Mouse (Mus musculus) forebrain, embryonic 14.5 days (tissue): ENCODE measurements around the gene Gm12355. TPM values are rescaled to one million over a fixed set of nuclear protein-coding genes. Genes with fewer than 3 reads are reported as not detected.
"Not testable (repeated sequence)": the region's sequence is repeated elsewhere in the genome, so short reads cannot be mapped to it uniquely, and the experiment has no call there.

Experiments used
- ATAC-seq: fragments of 200-750 bp; cut with Nextera tagmentation; 2 replicates; pipeline ENCODE4 v1.8.0; 2017; ENCODE audit warnings: mild to moderate bottlenecking, moderate library complexity
- DNase-seq: peaks from one replicate; pipeline ENCODE4 v3.0.0-alpha.2; 2015; ENCODE audit warnings: low spot score
- H3K27ac ChIP-seq: fragments of 300-500 bp; sonication (generic); 2 replicates; pipeline ENCODE4 v1.5.1; 2014; ENCODE audit warnings: low read depth, mild to moderate bottlenecking, control low read depth, low read length, moderate library complexity
- H3K27me3 ChIP-seq: fragments of 300-500 bp; sonication (generic); replicated peaks from 2 replicates; pipeline ENCODE4 v1.6.1; 2014; ENCODE audit warnings: low read length, control low read depth, mixed read lengths; ENCODE audit not compliant: control insufficient read depth, insufficient read depth
- H3K36me3 ChIP-seq: fragments of 300-500 bp; sonication (generic); 2 replicates; pipeline ENCODE4 v1.6.1; 2014; ENCODE audit warnings: low read length, control low read depth; ENCODE audit not compliant: control insufficient read depth, insufficient read depth
- H3K4me1 ChIP-seq: fragments of 300-500 bp; sonication (generic); 2 replicates; pipeline ENCODE4 v1.6.1; 2014; ENCODE audit warnings: antibody characterized with exemption, low read length, control low read depth; ENCODE audit not compliant: control insufficient read depth, insufficient read depth
- H3K4me2 ChIP-seq: fragments of 300-500 bp; sonication (generic); 2 replicates; pipeline ENCODE4 v1.6.1; 2014; ENCODE audit warnings: mild to moderate bottlenecking, control low read depth, low read length
- H3K4me3 ChIP-seq: fragments of 300-500 bp; sonication (generic); 2 replicates; pipeline ENCODE4 v1.5.1; 2014; ENCODE audit warnings: low read depth, low read length, control low read depth
- H3K9ac ChIP-seq: fragments of 300-500 bp; sonication (generic); 2 replicates; pipeline ENCODE4 v1.6.1; 2014; ENCODE audit warnings: mild to moderate bottlenecking, low read length, control low read depth, moderate library complexity
- H3K9me3 ChIP-seq: fragments of 300-500 bp; sonication (generic); replicated peaks from 2 replicates; pipeline ENCODE4 v1.6.1; 2016; ENCODE audit warnings: low read length, control low read depth, mixed read lengths; ENCODE audit not compliant: control insufficient read depth
- WGBS: fragments of 180-500 bp; shearing (Covaris S2); extraction: QIAGEN DNeasy Blood & Tissue Kit; methylation state at CpG from one replicate; pipeline ENCODE4 v1.1.7; 2014; 5-methylcytosine and 5-hydroxymethylcytosine counted together
- polyA plus RNA-seq: library from polyadenylated mRNA; unstranded; fragments of >200 nt; fragmentation: Nextera tagmentation; extraction: Ambion mirVana; gene quantifications from 2 replicates; pipeline ENCODE4 v1.2.1, GENCODE M21; 2014

Gene Gm12355
- polyA plus RNA-seq, 1 experiment from 2014 or later, result 1.3 TPM

- Histone ChIP-seq H3K27me3 (no peaks in the 10 kb centered on the region), H3K9ac (no peak within 1 kb of the TSS), H3K9me3 (no peaks in the 10 kb centered on the region), H3K27ac (no peak within 1 kb of the TSS), H3K4me1 (no peaks in the 10 kb centered on the region), H3K4me2 (no peak within 1 kb of the TSS), H3K4me3 (no peak within 1 kb of the TSS), H3K36me3 (no peaks in the 10 kb centered on the region)
- DNase-seq, result no peak
- WGBS, result 73% methylated on average over 2 of the region's 2 CpGs
- no peak for ATAC-seq
Observed at GRCm38 (mm10) chr11:98646459-98646858, 21.0 kb upstream of the Gm12355 start, which contains the start of gene Gsdma2. Gsdma2 (plus strand) TSS chr11:98646759.

- no peak overlapping the region for H3K27ac ChIP-seq
- ATAC-seq (no peak), DNase-seq (no peak)
- WGBS, result 85% methylated on average over 2 of the region's 2 CpGs
- H3K36me3 ChIP-seq, result no peaks in the 10 kb centered on the region
- no peaks in the 10 kb centered on the region for H3K9me3 ChIP-seq
- H3K27me3 ChIP-seq, result no peaks in the 10 kb centered on the region
- no peak overlapping the region for H3K9ac ChIP-seq
- no peak overlapping the region for H3K4me2 ChIP-seq
- H3K4me1 ChIP-seq, result no peaks in the 10 kb centered on the region
- no peak overlapping the region for H3K4me3 ChIP-seq
Observed at GRCm38 (mm10) chr11:98645946-98646345, 20.5 kb upstream of the Gm12355 start.

- Histone ChIP-seq H3K9ac (no peak overlapping the region), H3K36me3 (no peaks in the 10 kb centered on the region), H3K4me3 (no peak overlapping the region), H3K27ac (no peak overlapping the region), H3K9me3 (no peaks in the 10 kb centered on the region), H3K27me3 (no peaks in the 10 kb centered on the region), H3K4me2 (no peak overlapping the region), H3K4me1 (no peaks in the 10 kb centered on the region)
- no peak for DNase-seq
- no peak for ATAC-seq
- WGBS, result 79% methylated on average over 3 of the region's 3 CpGs
Observed at GRCm38 (mm10) chr11:98644757-98645156, 19.3 kb upstream of the Gm12355 start.

- Histone ChIP-seq H3K36me3 (no peaks in the 10 kb centered on the region), H3K4me1 (no peaks in the 10 kb centered on the region), H3K9me3 (no peaks in the 10 kb centered on the region), H3K4me2 (no peak overlapping the region), H3K27me3 (no peaks in the 10 kb centered on the region), H3K27ac (no peak overlapping the region), H3K9ac (no peak overlapping the region), H3K4me3 (no peak overlapping the region)
- ATAC-seq (no peak), DNase-seq (no peak)
- WGBS, result 70% methylated on average over 5 of the region's 5 CpGs
Observed at GRCm38 (mm10) chr11:98640091-98640490, 14.6 kb upstream of the Gm12355 start.

- DNase-seq (no peak), ATAC-seq (no peak)
- Histone ChIP-seq H3K9me3 (no peaks in the 10 kb centered on the region), H3K27me3 (0 out of 2 replicates have a peak, but pooled peaks cover 4% of the 10 kb centered on the region), H3K4me1 (no peaks in the 10 kb centered on the region), H3K4me2 (no peak overlapping the region), H3K4me3 (no peak overlapping the region), H3K27ac (no peak overlapping the region), H3K9ac (no peak overlapping the region), H3K36me3 (no peaks in the 10 kb centered on the region)
- 74% methylated on average over 1 of the region's 1 CpGs for WGBS
Observed at GRCm38 (mm10) chr11:98637501-98637900, 12.0 kb upstream of the Gm12355 start.

GRCm38 (mm10) chr11:98635312-98635970 lies 10.0 kb upstream of the Gm12355 start:
- 33% methylated on average over 10 of the region's 10 CpGs for WGBS
- DNase-seq, H3K9me3 ChIP-seq, ATAC-seq, H3K9ac ChIP-seq, H3K4me2 ChIP-seq, H3K27ac ChIP-seq, H3K27me3 ChIP-seq, H3K4me3 ChIP-seq, H3K36me3 ChIP-seq, H3K4me1 ChIP-seq: not testable (repeated sequence)

GRCm38 (mm10) chr11:98630646-98631045 lies 5.2 kb upstream of the Gm12355 start:
- no peaks in the 10 kb centered on the region for H3K9me3 ChIP-seq
- H3K4me3 ChIP-seq, result no peak overlapping the region
- H3K4me2 ChIP-seq, result no peak overlapping the region
- no peak overlapping the region for H3K9ac ChIP-seq
- no peak overlapping the region for H3K27ac ChIP-seq
- no peaks in the 10 kb centered on the region for H3K4me1 ChIP-seq
- H3K36me3 ChIP-seq, result no peaks in the 10 kb centered on the region
- 0 out of 2 replicates have a peak, but pooled peaks cover 4% of the 10 kb centered on the region for H3K27me3 ChIP-seq
- WGBS, result 88% methylated on average over 5 of the region's 5 CpGs
- no peak for ATAC-seq
- no peak for DNase-seq

GRCm38 (mm10) chr11:98628706-98629105 lies 3.2 kb upstream of the Gm12355 start:
- H3K9ac ChIP-seq, result no peak overlapping the region
- H3K27me3 ChIP-seq, result 0 out of 2 replicates have a peak, but pooled peaks cover 4% of the 10 kb centered on the region
- no peaks in the 10 kb centered on the region for H3K36me3 ChIP-seq
- 99% methylated on average over 3 of the region's 3 CpGs for WGBS
- no peak overlapping the region for H3K27ac ChIP-seq
- H3K4me2 ChIP-seq, result no peak overlapping the region
- DNase-seq, result no peak
- no peak for ATAC-seq
- no peak overlapping the region for H3K4me3 ChIP-seq
- no peaks in the 10 kb centered on the region for H3K4me1 ChIP-seq
- no peaks in the 10 kb centered on the region for H3K9me3 ChIP-seq

GRCm38 (mm10) chr11:98624381-98624780 lies 1.1 kb downstream of the Gm12355 start:
- H3K27ac ChIP-seq, H3K4me2 ChIP-seq, H3K9ac ChIP-seq, H3K9me3 ChIP-seq, H3K36me3 ChIP-seq, DNase-seq, H3K4me1 ChIP-seq, H3K27me3 ChIP-seq, H3K4me3 ChIP-seq, ATAC-seq: not testable (repeated sequence)
- WGBS, result 91% methylated on average over 2 of the region's 2 CpGs
